Mouse (Mus musculus) embryonic facial prominence, embryonic 15.5 days (tissue): Measurements from ENCODE around the gene Megf11. TPM values are rescaled to one million over a fixed set of nuclear protein-coding genes. Genes with fewer than 3 reads are reported as not detected.
A peak's percentile ranks its signal among the peaks of the same experiment; 100 is the strongest.

Source experiments
- ATAC-seq: fragments of 200-750 bp; cut with Nextera tagmentation; 2 replicates; pipeline ENCODE4 v1.8.0; 2017; ENCODE audit warnings: low read depth, moderate TSS enrichment; ENCODE audit not compliant: insufficient number of reproducible peaks, low FRiP score, low TSS enrichment
- H3K27ac ChIP-seq: fragments of 300-500 bp; sonication (generic); replicated peaks from 2 replicates; pipeline ENCODE4 v1.5.1; 2015; ENCODE audit warnings: mild to moderate bottlenecking, inconsistent platforms
- H3K27me3 ChIP-seq: fragments of 300-500 bp; sonication (generic); 2 replicates; pipeline ENCODE4 v1.6.1; 2015; ENCODE audit warnings: inconsistent platforms
- H3K36me3 ChIP-seq: fragments of 300-500 bp; sonication (generic); 2 replicates; pipeline ENCODE4 v1.6.1; 2015; ENCODE audit warnings: mild to moderate bottlenecking, inconsistent platforms
- H3K4me1 ChIP-seq: fragments of 300-500 bp; sonication (generic); 2 replicates; pipeline ENCODE4 v1.6.1; 2015; ENCODE audit warnings: inconsistent platforms
- H3K4me2 ChIP-seq: fragments of 300-500 bp; sonication (generic); replicated peaks from 2 replicates; pipeline ENCODE4 v1.6.1; 2015; ENCODE audit warnings: mild to moderate bottlenecking, inconsistent platforms
- H3K4me3 ChIP-seq: fragments of 300-500 bp; sonication (generic); replicated peaks from 2 replicates; pipeline ENCODE4 v1.5.1; 2015; ENCODE audit warnings: mild to moderate bottlenecking, inconsistent platforms
- H3K9ac ChIP-seq: fragments of 300-500 bp; sonication (generic); 2 replicates; pipeline ENCODE4 v1.6.1; 2015; ENCODE audit warnings: inconsistent platforms
- H3K9me3 ChIP-seq: fragments of 300-500 bp; sonication (generic); replicated peaks from 2 replicates; pipeline ENCODE4 v1.6.1; 2016; ENCODE audit warnings: inconsistent platforms
- WGBS: fragments of 180-500 bp; shearing (Covaris S2); methylation state at CpG from one replicate; pipeline ENCODE4 v1.1.7; 2015; 5-methylcytosine and 5-hydroxymethylcytosine counted together
- polyA plus RNA-seq: library from polyadenylated mRNA; unstranded; fragments of >200 nt; fragmentation: Nextera tagmentation; extraction: Ambion mirVana; gene quantifications from 2 replicates; pipeline ENCODE4 v1.2.1, GENCODE M21; 2015

Megf11 gene
- polyA plus RNA-seq, 1 experiment from 2014 or later = 1.9 TPM

DNA sequence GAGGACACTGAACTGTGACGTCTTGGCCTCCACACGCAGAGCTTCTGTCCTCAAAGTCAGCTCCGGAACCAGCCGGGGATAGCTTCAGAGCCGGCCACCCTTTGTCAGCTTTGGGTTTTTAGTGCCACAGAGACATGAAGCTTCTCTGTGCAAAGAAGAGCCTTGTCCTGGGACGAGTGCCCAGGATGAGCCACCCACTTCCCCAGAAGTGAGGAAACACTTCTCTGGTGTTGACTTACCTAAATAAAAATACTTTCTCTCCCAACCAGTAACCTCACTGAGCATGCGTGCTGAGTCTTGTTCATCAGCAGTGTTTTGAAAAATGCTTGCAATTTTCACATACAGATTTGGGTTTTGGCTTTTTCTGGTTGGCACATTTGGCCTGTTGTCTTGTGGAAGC lies 29.8 kb upstream of the Megf11 start:
- Histone ChIP-seq H3K36me3 (no peaks in the 10 kb centered on the region), H3K4me3 (no peak overlapping the region), H3K4me1 (no peaks in the 10 kb centered on the region), H3K9ac (no peak overlapping the region), H3K4me2 (no peak overlapping the region), H3K27ac (no peak overlapping the region), H3K27me3 (no peaks in the 10 kb centered on the region), H3K9me3 (no peaks in the 10 kb centered on the region)
- 85% methylated on average over 7 of the region's 7 CpGs for WGBS
- no peak for ATAC-seq

DNA sequence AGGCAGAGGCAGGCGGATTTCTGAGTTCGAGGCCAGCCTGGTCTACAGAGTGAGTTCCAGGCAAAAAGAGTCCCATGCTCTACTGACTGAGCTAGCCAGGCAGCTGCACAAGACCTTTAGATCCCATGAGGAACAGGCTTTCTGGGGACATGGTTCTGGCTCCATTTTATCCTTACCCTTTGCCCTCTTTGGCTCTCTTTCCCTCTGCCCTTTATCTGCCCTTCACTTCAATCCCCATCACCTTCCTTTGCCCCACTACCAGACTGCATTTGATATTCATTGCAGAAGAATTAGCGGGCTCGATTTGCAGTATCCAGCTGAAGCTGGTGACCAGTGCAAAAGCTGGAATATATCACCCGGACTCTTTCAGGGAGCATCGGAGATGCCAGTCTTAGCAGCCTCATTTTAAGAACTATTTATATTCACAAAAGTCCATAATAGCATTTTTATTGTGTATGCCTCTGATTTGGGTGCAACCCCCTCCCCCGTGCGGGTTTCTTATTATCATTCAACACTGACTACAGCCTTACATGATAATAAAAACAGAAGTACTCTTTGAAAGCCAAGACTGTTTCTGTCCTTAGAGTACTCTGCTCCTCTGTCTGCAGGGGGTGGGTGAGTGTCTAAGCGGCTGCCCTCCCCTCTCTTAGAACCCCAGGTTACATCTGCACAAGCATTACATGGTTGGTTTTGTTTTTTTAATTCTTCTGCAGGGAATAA lies 24.0 kb upstream of the Megf11 start:
- 85% methylated on average over 9 of the region's 9 CpGs for WGBS
- H3K36me3 ChIP-seq = no peaks in the 10 kb centered on the region
- H3K27ac ChIP-seq = no peak overlapping the region
- no peaks in the 10 kb centered on the region for H3K9me3 ChIP-seq
- no peaks in the 10 kb centered on the region for H3K4me1 ChIP-seq
- H3K4me3 ChIP-seq = no peak overlapping the region
- no peak overlapping the region for H3K9ac ChIP-seq
- no peak for ATAC-seq
- no peak overlapping the region for H3K4me2 ChIP-seq
- no peaks in the 10 kb centered on the region for H3K27me3 ChIP-seq

DNA sequence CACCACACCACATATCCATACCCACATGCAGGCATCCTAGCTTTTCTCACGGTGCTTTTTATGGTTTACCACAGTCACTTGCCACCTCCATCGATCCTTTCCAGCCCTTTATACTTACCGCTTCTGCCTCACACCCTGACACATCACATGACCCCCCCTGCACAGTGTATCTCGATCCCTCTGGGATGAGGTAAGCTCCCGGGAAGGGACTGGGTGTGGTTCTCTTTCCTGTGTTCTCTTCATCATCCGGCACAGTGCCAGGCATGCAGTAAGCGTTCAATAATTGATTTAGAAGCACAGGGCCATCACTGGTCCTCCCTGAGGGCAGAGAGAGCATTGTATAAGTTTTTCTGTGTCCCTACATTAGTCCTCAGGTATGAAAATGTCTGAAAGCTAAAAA lies 15.6 kb upstream of the Megf11 start:
- WGBS = 56% methylated on average over 7 of the region's 7 CpGs
- Histone ChIP-seq H3K4me2 (no peak overlapping the region), H3K27me3 (0 out of 2 replicates have a peak, but pooled peaks cover 5% of the 10 kb centered on the region), H3K4me3 (no peak overlapping the region), H3K9me3 (no peaks in the 10 kb centered on the region), H3K4me1 (no peaks in the 10 kb centered on the region), H3K9ac (no peak overlapping the region), H3K36me3 (no peaks in the 10 kb centered on the region), H3K27ac (no peak overlapping the region)
- ATAC-seq = no peak

DNA sequence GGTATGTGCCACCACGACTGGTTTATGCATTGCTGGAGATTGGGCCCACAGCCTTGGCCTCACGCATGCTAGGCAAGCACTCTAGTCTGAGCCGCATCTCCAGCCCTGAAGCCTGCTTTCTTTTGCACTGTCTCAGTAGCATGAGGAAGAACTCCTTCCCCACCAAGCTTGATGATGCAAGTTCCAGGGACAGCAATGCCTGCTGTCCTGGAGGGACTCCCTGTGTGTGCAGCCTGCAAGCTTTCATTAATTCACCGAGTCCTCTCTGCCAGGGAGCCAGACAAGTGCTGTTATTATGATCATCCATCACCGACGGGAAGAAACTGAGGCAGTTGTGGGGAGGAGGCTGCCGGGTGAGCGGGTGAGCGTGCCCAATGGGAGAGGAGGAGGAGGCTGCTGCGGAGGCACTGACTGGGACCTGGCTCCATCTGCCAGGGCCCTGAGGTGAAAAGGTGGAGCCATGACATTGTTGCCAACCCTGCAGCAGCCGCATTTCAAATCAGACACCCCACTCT lies 14.1 kb upstream of the Megf11 start:
- no peak for ATAC-seq

DNA sequence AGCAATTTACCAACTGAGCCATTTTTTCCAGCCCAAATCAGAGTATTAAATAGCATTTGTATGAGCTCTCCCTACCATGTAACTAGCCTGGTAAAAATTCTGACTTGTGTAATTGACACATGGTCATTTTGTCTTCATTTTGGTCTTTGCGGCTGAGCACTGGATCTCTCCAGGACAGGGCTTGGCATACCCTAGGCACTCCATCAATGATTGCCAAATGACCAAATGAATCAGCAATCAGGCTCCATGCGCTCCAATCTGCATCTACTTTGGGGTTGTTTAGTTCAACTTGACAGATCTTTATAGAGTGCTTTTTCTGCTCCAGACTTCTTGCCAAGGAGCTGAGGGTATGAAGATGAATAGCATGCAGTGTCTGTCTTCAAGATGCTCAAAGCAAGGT lies 9.0 kb upstream of the Megf11 start:
- no peak overlapping the region for H3K27ac ChIP-seq
- no peak overlapping the region for H3K4me3 ChIP-seq
- H3K9ac ChIP-seq = no peak overlapping the region
- ATAC-seq = no peak
- H3K4me1 ChIP-seq = no peaks in the 10 kb centered on the region
- H3K9me3 ChIP-seq = no peaks in the 10 kb centered on the region
- WGBS = 94% methylated on average over 2 of the region's 2 CpGs
- H3K36me3 ChIP-seq = no peaks in the 10 kb centered on the region
- no peak overlapping the region for H3K4me2 ChIP-seq
- H3K27me3 ChIP-seq = 0 out of 2 replicates have a peak, but pooled peaks cover 2% of the 10 kb centered on the region

More for the DNA sequence above, 14.1 kb upstream of the Megf11 start:
- no peaks in the 10 kb centered on the region for H3K36me3 ChIP-seq
- H3K4me3 ChIP-seq = no peak overlapping the region
- no peak overlapping the region for H3K4me2 ChIP-seq
- 0 out of 2 replicates have a peak, but pooled peaks cover 5% of the 10 kb centered on the region for H3K27me3 ChIP-seq
- no peak overlapping the region for H3K27ac ChIP-seq
- no peak overlapping the region for H3K9ac ChIP-seq
- H3K4me1 ChIP-seq = no peaks in the 10 kb centered on the region
- 48% methylated on average over 11 of the region's 11 CpGs for WGBS
- no peaks in the 10 kb centered on the region for H3K9me3 ChIP-seq

DNA sequence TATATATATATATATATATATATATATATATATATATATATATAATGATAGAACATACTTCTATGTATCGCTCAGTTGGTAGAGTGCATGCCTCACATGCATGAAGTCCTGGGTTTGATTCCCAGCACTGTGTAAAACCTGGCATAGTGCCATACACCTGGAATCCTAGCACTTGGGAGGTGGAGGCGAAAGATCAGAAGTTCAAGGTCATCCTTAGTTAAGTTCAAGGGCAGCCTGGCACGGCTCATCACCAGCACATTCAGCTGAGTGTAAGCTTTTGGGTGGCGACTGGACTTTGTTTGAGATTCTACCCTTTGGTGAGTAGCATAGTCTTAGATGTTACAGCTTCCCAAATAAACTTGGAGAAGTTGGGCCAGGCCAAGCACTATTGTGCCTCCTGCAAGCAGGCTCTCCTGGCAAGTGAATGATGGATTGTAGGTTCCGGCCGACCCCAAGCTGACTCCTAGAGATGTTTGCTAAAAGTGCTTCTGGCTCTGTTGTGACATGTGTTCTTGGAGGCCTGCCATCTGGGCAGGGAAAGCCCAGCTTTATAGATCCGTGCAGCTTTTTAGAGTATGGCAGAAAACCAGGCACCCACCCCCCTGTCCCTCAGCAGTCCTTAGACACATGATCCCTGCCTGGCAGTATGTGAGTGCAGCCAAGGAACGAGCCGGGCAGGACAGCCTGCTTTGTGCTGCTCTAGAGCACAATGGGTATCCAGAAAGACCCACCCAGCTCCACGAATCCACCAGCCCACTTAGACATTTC lies 2.2 kb upstream of the Megf11 start:
- H3K4me1 ChIP-seq = peaks cover 39% of the 10 kb centered on the region
- no peak overlapping the region for H3K27ac ChIP-seq
- peak; percentile 63; the same call in 1 of the 2 replicates for ATAC-seq
- H3K9ac ChIP-seq = no peak overlapping the region
- no peaks in the 10 kb centered on the region for H3K36me3 ChIP-seq
- H3K4me3 ChIP-seq = no peak overlapping the region
- 45% methylated on average over 10 of the region's 10 CpGs for WGBS
- H3K27me3 ChIP-seq = peaks cover 52% of the 10 kb centered on the region
- no peaks in the 10 kb centered on the region for H3K9me3 ChIP-seq
- no peak overlapping the region for H3K4me2 ChIP-seq

DNA sequence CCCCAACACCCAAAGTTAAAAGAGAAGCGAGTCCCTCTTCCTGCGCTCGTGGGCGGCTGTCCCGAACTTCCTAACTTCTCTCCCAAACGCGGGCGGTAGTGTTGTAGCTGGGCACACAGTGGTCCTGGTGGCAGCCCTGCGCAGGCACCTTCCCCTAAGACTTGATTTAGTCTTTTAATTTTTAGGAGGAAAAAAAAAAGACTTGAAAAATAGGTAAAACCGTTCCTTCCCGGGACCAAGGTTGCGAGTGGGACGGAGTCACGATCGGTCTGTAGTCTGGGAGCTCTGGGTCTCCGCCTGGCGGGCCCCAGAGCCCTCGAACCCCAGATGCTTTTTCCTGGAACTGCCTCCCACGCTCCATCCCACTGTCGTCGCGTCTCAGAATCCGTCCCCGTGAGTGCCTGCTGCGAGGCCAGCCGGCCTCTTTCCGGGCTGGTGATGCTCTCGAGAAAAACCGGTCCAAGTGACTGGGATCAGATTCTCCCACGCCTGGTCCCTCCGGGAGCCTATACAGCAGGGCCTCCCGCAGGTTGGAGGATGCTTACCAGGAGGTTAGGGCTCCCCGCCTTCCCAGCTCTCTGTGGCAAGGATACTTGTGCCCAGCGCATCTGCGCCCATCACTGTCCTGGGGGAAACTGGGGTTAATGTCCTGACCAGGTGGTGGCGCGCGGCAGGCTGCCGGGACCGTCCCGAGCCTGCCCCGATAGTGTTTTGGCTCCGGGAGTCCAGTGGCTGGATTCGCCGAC lies 1.2 kb downstream of the Megf11 start:
- 2% methylated on average over 45 of the region's 45 CpGs for WGBS
- Histone ChIP-seq H3K27me3 (peaks cover 66% of the 10 kb centered on the region), H3K27ac (no peak overlapping the region), H3K36me3 (no peaks in the 10 kb centered on the region), H3K4me2 (peak overlapping the region; percentile 100), H3K4me1 (peaks cover 39% of the 10 kb centered on the region), H3K9ac (no peak overlapping the region), H3K9me3 (no peaks in the 10 kb centered on the region), H3K4me3 (peak overlapping the region; percentile 57)
- no peak for ATAC-seq

DNA sequence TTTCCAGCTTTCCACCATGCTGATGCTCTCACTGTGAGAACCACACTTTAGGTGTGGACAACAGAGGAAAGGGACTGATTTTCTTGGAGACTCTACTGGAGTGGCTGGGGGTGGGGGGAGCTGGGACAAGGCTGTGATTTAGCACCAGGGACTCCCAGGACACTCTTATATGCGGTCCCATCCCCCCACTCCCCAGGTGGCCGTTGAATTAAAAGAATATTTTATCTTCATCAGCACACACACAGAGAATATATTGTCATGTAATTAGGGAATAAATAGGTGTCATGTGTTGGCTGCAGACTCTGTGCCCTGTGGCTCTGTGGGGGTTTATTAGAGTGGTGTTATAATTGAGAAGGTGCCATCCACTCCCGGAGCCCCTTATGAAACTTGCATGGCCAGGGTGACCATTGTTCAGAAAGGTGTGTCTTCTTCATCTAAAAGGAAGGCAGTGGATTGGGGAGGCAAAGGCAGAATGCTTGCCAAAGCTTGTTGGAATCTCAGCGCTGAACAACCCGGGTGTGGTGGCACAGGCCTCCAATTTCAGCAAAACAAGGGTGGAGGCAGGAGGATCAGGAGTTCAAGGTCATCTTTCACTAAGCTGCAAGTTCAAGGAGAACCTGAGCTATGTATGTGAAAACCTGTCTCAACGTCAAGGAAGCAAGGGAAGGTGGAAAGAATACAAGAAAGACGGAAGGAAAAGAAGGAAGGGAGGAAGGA lies 4.3 kb downstream of the Megf11 start:
- WGBS = 66% methylated on average over 7 of the region's 7 CpGs
- H3K4me2 ChIP-seq = no peak overlapping the region
- H3K9me3 ChIP-seq = no peaks in the 10 kb centered on the region
- peaks cover 26% of the 10 kb centered on the region for H3K4me1 ChIP-seq
- no peak for ATAC-seq
- no peak overlapping the region for H3K9ac ChIP-seq
- no peaks in the 10 kb centered on the region for H3K36me3 ChIP-seq
- H3K27me3 ChIP-seq = peaks cover 47% of the 10 kb centered on the region
- no peak overlapping the region for H3K4me3 ChIP-seq
- no peak overlapping the region for H3K27ac ChIP-seq

DNA sequence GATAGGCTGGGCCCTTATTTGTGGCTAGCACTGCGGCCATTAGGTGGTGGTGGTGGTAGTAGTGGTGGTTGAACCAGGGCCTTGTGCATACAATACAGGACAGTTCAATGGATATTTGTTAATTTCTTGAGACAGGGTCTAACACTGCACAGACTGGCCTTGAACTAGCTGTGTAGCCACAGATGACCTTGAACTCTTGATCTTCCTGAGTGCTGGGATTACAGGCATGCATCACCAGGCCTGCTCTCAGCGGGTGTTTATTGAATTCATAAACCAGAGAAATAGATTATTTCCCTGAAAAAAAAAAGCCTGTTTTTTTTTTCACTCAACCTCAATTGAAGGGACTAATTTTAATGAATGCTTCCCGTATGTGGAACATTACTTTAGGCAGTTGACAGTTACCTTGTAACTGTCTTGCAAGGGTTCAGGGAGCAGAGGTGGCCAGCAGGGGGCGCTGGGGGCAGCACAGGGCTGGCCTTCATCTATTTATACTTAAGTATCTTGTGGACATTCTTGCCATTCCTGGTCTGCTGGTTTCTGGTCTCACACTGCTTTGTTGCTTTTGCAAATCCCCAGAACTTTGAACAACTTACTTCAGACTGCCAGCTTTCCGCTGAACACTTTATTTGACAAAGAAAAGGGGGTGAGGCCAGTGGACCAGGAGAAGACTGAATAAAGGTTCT lies 8.6 kb downstream of the Megf11 start:
- H3K27ac ChIP-seq = no peak overlapping the region

DNA sequence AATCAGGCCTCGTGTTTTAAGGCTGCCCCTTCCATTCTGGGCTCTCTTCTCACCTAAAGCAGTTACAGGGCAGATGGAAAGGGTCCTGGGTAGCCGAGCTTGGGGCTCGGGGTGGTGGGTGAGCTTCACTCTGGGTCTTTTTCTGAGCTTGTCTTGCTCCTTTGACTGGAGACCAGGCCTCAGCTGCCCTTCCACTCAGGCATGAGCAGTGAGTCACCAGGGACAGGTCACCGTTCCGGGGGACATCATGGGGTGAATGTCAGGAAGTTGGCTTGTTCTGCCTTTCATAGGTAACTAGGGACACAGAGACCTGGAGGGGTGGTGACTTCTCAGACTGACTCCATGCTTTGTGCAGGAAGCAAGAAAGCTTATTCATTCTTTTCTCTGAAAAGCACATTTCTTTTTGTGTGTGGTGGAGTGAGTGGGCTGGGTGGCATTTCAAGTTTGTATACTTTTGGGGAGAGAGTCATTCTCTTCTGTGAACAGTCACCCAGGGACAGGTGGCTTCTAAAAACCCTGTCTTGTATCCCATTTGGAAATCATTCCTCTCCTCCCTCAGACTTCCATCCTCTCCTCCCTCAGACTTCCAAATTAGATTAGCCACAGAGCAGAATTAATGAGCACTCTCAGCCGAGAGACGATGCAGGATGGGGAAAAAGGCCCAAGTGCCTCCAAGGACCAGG lies 10.0 kb downstream of the Megf11 start:
- Histone ChIP-seq H3K27ac (no peak overlapping the region), H3K27me3 (no peaks in the 10 kb centered on the region), H3K4me2 (no peak overlapping the region), H3K9ac (no peak overlapping the region), H3K36me3 (no peaks in the 10 kb centered on the region), H3K4me1 (0 out of 2 replicates have a peak, but pooled peaks cover 4% of the 10 kb centered on the region), H3K9me3 (no peaks in the 10 kb centered on the region), H3K4me3 (no peak overlapping the region)
- no peak for ATAC-seq
- 68% methylated on average over 7 of the region's 7 CpGs for WGBS

More for the DNA sequence above, 8.6 kb downstream of the Megf11 start:
- Histone ChIP-seq H3K27me3 (peaks cover 6% of the 10 kb centered on the region; the same call in 1 of the 2 replicates), H3K9me3 (no peaks in the 10 kb centered on the region), H3K4me2 (no peak overlapping the region), H3K4me3 (no peak overlapping the region), H3K9ac (no peak overlapping the region), H3K36me3 (no peaks in the 10 kb centered on the region), H3K4me1 (0 out of 2 replicates have a peak, but pooled peaks cover 4% of the 10 kb centered on the region)
- 38% methylated on average over 5 of the region's 5 CpGs for WGBS
- ATAC-seq = no peak
